Mouse (Mus musculus): Measurements from ENCODE around the gene P4ha2.

DNA sequence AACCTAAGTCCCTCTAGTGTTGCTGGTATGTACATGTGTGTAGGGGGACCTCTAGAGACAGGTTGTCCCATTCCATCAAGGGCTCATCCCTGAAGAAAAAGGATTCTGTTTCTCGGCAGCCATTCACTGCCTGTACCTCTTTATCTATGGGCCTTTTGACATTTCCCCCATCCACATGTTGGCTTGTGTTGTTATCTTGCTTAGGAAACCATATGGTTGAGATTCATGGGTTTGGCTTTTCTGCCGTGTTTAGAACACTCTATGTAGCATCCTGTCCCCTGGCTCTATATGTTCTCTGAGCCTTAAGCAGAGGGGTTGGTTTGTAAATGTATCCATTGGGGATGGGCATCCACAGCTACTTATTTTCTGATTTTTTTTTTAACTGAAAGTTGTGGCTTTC is 61.6 kb downstream of the P4ha2 start:
- TF ChIP-seq CTCF (IDR thresholded peaks at IDR 0.05; ENCODE audit: low read depth, low read length) (no peak), POLR2A (IDR thresholded peaks at IDR 0.05; ENCODE audit: extremely low read depth, insufficient read depth, low read length) (no peak)
